Mouse (Mus musculus) layer of hippocampus, postnatal 36 days (tissue): ENCODE results near the gene Aldh3b2. TPM values are rescaled to one million over a fixed set of nuclear protein-coding genes. Genes with fewer than 3 reads are reported as not detected.

Source experiments
- DNase-seq, 2 experiments: peaks; one replicate each; pipeline ENCODE4 v3.0.0; 2022
- total RNA-seq, 2 experiments: library from RNA; stranded (reverse); gene quantifications; 2 replicates each; pipeline ENCODE4 v1.2.3; 2021

The Aldh3b2 gene
- total RNA-seq, 2 experiments from 2014 or later, result 0.72 to 0.86 TPM

DNA sequence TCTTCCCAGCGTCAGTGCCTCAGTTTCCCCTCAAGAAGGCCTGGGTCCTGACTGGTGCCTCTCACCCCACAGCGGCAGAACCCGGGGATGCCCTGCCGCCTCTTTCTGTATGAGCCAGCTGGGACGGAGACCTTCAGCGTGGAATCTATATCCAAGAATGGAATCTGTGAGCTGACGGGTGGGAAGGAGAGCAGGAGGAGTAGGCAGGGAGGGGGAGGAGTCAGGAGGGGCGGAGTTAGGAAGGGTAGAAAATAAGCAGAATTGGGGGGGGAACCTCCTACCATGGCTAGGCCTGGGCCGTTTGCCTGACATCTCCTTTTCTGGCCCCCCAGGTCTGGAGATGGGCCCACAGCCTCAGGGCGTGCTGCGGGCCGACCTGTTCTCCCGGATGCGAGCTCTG, 15.9 kb downstream of the Aldh3b2 start:
- no peak for DNase-seq

GRCm38 (mm10) chr19:3988750-3989149, 16.6 kb downstream of the Aldh3b2 start:
- DNase-seq, result no peak

GRCm38 (mm10) chr19:3990804-3991203, 18.7 kb downstream of the Aldh3b2 start:
- DNase-seq, result no peak

DNA sequence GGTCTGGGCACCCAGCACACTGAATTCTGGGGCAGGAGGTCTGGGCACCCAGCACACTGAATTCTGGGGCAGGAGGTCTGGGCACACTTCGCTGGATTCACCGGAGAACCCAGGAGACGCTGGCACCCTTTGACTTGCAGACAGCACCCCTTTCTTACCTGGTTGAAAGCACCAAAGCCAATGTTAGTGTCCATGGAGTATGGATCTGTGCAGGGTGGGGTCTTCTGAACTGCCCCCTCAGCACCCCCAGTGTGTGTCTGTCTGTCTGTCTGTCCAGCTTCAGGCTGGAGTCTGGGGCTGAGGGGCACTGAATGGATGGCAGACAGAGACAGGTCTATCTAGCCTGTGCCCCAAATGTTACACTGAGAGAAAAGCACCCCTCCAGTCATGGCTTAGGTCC, 19.4 kb downstream of the Aldh3b2 start:
- no peak for DNase-seq

- DNase-seq, result no peak
Observed at GRCm38 (mm10) chr19:3991966-3992365, 19.8 kb downstream of the Aldh3b2 start.

DNA sequence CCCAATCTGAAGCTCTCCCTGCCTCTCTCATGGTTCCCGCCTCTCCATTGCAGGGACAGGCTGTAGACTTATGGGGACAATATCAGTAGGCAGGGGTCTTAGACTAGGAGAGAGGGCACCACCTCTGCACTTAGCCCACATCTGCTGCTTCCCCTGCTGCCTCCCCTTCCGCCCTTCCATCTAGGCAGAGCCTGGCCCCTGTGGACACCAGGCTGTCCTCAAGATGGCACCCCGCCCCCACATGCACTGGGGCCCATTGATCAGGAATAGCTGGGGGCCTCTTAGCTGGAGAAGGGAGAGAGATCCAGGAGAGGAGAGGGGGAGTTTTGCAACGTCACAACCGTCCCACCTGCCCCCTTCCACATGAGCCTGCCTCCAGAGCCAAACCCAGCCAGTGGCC, 20.3 kb downstream of the Aldh3b2 start, which contains the start of gene Tbx10:
Gene Tbx10 (plus strand): TSS at position 337 of the 400 bp plus-strand sequence.
- DNase-seq, result no peak

DNA sequence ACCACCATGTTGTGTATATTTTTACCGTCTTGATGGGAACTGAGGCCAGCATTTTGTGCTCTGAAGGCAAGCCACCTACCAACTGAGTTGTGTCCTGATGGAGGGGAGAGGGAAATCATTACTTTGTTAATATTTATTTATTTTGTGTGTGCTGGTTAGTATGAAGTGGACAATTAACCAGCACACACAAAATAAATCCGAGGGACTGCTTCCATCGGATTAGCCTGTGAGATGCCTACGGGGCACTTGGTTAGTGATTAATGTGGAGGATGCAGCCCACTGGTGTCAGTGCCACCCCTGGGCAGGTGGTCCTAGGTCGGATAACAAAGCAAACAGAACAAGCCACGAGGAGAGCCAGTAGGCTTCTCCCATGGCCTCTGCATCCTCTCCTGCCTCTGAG, 22.8 kb downstream of the Aldh3b2 start:
- no peak for DNase-seq

- DNase-seq, result no peak
Observed at GRCm38 (mm10) chr19:3995505-3995904, 23.4 kb downstream of the Aldh3b2 start.

DNA sequence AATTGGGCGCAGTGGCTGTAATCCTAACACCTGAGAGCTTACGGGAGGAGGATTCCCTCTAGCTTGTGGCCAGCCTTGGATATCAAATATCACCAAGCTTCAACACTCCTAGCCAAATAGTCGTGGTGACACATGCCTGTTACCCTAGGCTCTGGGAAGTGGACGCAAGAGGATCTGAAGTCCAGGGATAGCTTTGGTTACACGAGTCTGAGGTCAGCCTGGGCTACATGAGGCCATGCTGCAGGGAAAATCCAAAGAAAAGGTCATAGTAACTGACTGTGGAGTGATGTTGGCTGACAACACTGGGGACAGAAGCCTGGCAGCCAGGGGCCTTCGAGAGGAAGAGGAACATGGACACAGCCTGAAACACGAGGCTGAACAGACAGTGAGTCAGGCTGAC, 24.0 kb downstream of the Aldh3b2 start:
- no peak for DNase-seq

DNA sequence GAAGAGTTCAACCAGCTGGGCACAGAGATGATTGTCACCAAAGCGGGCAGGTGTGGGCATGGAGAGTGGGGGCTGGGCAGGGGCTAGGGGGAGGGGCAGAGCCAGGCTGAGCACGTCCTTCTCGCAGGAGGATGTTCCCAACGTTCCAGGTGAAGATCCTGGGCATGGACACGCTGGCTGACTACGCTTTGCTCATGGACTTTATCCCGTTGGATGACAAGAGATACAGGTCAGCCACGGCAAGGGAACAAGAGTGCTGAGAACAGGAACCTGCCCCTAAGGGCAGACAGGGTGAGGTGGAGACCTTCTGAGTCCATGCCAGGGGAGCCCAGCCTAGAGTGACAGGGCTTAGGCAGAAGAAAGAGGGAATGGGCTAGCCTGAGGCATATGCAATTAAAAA, 24.6 kb downstream of the Aldh3b2 start:
- DNase-seq, result no peak

DNA sequence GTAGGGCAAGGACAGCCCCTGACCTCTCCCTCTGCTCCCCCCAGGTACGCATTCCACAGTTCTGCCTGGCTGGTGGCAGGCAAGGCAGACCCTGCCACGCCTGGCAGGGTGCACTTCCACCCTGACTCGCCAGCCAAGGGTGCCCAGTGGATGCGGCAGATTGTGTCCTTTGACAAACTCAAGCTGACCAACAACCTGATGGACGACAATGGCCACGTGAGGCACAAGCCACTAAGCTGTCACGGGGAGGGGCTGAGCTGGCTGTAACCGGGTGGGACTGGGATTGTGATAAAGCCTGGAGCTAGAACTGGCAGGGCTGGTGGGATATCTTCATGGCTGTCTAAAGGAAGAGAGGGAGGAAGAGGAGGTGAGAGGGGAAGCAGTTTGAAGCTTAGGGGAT, 25.1 kb downstream of the Aldh3b2 start:
- no peak for DNase-seq

DNA sequence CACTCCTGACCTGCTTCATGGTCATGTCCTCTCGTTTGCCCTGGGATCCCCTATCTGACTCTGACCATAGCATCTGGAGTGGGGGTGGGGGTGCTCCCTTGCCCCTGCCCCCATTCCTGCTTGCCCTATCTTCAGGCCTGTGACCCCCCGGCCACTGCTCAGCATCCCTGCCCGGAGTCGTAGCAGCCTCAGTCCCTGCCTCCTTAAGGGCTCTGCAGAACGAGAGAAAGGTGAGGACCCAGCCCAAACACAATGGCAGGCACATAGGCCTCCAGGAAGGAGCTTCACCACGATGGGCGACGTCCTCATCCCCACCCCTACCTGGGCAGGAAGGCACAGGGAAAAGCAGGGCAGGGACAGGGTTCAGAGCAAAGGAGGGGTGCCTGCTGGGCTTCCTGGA, 26.2 kb downstream of the Aldh3b2 start:
- no peak for DNase-seq

- DNase-seq, result no peak
Observed at GRCm38 (mm10) chr19:3999121-3999730, 27.1 kb downstream of the Aldh3b2 start.

DNA sequence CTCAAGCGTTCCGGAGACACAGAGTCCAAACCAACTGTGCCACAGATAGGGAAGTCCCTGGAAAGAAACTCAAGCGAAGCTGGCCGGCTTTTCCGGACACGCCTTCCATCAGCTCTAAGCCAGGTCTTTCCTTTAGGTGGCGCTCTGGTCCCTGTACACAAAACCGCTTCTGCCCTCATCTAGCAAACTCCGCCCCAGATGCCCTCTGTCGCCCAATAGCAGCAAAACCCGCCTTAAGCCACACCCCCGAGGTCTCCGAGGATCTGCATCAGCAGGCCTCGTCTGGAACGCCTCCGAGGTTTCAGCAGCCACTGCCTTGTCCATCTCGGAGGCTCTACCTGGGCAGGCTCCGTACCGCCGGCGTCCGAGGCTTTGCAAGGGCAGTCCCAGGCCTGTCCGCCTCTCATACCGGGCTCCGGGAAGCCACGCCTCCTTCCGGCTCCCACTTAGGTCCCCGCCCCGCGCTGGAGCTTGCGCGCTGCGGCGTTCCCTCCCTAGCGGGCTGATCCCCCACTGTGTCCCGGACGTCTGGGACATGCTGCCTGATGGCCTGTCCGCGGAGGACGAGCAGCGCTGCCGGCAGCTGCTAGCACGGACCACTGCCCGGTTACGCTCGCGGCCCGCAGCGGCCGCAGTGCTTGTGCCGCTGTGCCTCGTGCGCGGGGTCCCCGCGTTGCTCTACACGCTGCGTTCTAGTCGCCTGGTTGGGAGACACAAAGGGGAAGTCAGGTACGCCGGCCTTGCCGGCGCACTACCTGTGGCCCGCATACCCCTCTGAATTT, 28.2 kb downstream of the Aldh3b2 start, which contains the start of the genes Nudt8 and Gm49405:
Gene Nudt8 (plus strand): TSS at position 462 of the 782 bp plus-strand sequence.
Gene Gm49405 (plus strand): TSS at position 508 of the 782 bp plus-strand sequence.
- DNase-seq, result peak; percentile 96 to 97

DNA sequence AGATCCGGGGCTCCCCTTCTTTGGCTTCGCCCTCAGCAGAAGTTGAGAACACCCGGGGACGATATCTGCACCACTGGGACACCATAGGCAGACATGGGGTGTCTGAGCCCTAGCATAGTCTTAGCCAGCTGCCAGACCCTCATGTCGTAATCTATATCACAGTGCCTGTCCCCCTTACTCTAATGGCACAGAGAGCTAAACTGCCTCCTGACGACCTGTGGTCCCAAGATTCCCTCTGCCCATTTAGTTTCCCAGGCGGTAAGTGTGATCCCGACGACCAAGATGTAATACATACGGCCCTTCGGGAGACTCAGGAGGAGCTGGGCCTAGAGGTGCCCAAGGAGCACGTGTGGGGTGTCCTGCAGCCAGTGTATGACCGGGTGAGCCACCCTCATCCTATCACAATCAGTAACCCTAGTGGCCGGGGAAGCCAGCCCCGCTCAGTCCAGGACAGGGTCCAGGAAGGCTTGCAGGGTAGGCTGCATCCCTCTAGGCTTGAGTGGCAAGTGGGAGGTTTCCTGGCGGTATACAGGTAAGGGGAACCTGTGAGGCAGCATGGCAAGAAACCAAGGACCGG, 28.9 kb downstream of the Aldh3b2 start:
- DNase-seq, result no peak

GRCm38 (mm10) chr19:4001752-4002151, 29.6 kb downstream of the Aldh3b2 start:
- no peak for DNase-seq

DNA sequence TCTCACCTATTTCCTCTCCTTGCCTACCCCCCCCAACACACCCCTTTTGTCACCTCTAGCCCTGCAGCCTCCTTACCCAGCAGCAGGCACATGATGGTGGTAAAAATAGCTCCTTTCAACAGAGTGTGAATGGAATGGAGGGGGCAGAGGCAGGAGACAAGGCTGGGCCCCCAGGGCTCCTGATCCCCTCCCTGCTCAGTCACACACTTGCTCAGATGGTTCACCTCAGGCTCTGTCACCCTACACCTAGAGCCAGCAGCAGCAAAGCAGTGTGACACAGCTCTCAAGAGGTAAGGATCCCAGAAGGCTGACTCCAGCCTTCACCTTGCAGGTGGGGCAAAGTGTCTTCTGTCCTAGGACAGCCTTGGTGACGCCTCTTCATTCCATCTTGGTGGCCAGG, 31.0 kb downstream of the Aldh3b2 start, which contains the start of gene Doc2g:
Gene Doc2g (plus strand): TSS at position 202 of the 400 bp plus-strand sequence.
- DNase-seq, result no peak

GRCm38 (mm10) chr19:4003641-4004040, 31.5 kb downstream of the Aldh3b2 start:
- DNase-seq, result no peak

GRCm38 (mm10) chr19:4004331-4004730, 32.2 kb downstream of the Aldh3b2 start:
- no peak for DNase-seq

GRCm38 (mm10) chr19:4005091-4005490, 33.0 kb downstream of the Aldh3b2 start:
- no peak for DNase-seq

GRCm38 (mm10) chr19:4005971-4006370, 33.8 kb downstream of the Aldh3b2 start:
- no peak for DNase-seq

- DNase-seq, result no peak
Observed at GRCm38 (mm10) chr19:4011086-4011485, 39.0 kb downstream of the Aldh3b2 start.

GRCm38 (mm10) chr19:4012432-4013022, 40.4 kb downstream of the Aldh3b2 start, which contains the start of gene Ndufv1:
Ndufv1 (minus strand) TSS chr19:4012806.
- DNase-seq, result peak; percentile 96 to 98
